Mouse (Mus musculus) thymus, postnatal 14 days (tissue): ENCODE measurements around the gene Cfap46.

Experiments used
- DNase-seq: peaks from one replicate; pipeline ENCODE4 v3.0.0; 2021

Gene Cfap46

GRCm38 (mm10) chr7:139683706-139684552, at the start of gene Cfap46:
Gene Cfap46 (minus strand): TSS chr7:139683817.
- DNase-seq, result peak; percentile 76

GRCm38 (mm10) chr7:139731276-139731696, 47.7 kb upstream of the Cfap46 start:
- DNase-seq, result no peak

- DNase-seq, result no peak
Measured at GRCm38 (mm10) chr7:139727072-139727471, 43.5 kb upstream of the Cfap46 start.

- no peak for DNase-seq
Measured at GRCm38 (mm10) chr7:139725641-139726040, 42.0 kb upstream of the Cfap46 start.

- no peak for DNase-seq
Measured at GRCm38 (mm10) chr7:139723986-139724385, 40.4 kb upstream of the Cfap46 start.

- DNase-seq, result no peak
Measured at GRCm38 (mm10) chr7:139721196-139721595, 37.6 kb upstream of the Cfap46 start.

- DNase-seq, result no peak
Measured at GRCm38 (mm10) chr7:139717781-139718180, 34.2 kb upstream of the Cfap46 start.

- DNase-seq, result no peak
Measured at GRCm38 (mm10) chr7:139711821-139712220, 28.2 kb upstream of the Cfap46 start.

GRCm38 (mm10) chr7:139706411-139707120, 22.9 kb upstream of the Cfap46 start:
- DNase-seq, result no peak

GRCm38 (mm10) chr7:139705781-139706180, 22.2 kb upstream of the Cfap46 start:
- no peak for DNase-seq

GRCm38 (mm10) chr7:139705081-139705480, 21.5 kb upstream of the Cfap46 start:
- no peak for DNase-seq

GRCm38 (mm10) chr7:139703826-139704199, 20.2 kb upstream of the Cfap46 start:
- DNase-seq, result no peak

GRCm38 (mm10) chr7:139703146-139703825, 19.7 kb upstream of the Cfap46 start:
- peak; percentile 78 for DNase-seq

- DNase-seq, result no peak
Measured at GRCm38 (mm10) chr7:139701651-139702301, 18.2 kb upstream of the Cfap46 start.

- DNase-seq, result no peak
Measured at GRCm38 (mm10) chr7:139692641-139693294, 9.2 kb upstream of the Cfap46 start.

GRCm38 (mm10) chr7:139692211-139692610, 8.6 kb upstream of the Cfap46 start:
- DNase-seq, result no peak

GRCm38 (mm10) chr7:139685336-139685735, 1.7 kb upstream of the Cfap46 start:
- no peak for DNase-seq

- peak; percentile 95 for DNase-seq
Measured at GRCm38 (mm10) chr7:139684553-139684929, 924 bp upstream of the Cfap46 start.

GRCm38 (mm10) chr7:139681921-139682598, 1.6 kb downstream of the Cfap46 start:
- DNase-seq, result no peak

GRCm38 (mm10) chr7:139676433-139676832, 7.2 kb downstream of the Cfap46 start:
- no peak for DNase-seq

GRCm38 (mm10) chr7:139666871-139667270, 16.7 kb downstream of the Cfap46 start:
- no peak for DNase-seq

GRCm38 (mm10) chr7:139663318-139663717, 20.3 kb downstream of the Cfap46 start:
- no peak for DNase-seq
